Mouse (Mus musculus) erythroblast, embryonic 14.5 days (primary cell): ENCODE results near the gene Fdxr.

Source experiments
- GATA1 ChIP-seq: IDR thresholded peaks from 2 replicates; pipeline ENCODE4 v1.6.1; 2012; ENCODE audit warnings: low read length, inconsistent platforms, mixed read lengths
- TAL1 ChIP-seq: IDR thresholded peaks from 3 replicates; pipeline ENCODE4 v1.6.1; 2012; ENCODE audit warnings: low read length, inconsistent platforms, mixed read lengths

GRCm38 (mm10) chr11:115270148-115270861, 6.5 kb downstream of the Fdxr start:
- TF ChIP-seq TAL1 (no peak), GATA1 (no peak)
